Mouse (Mus musculus) lung, postnatal 25 days (tissue): ENCODE results near the gene Kdm8.
A peak's percentile ranks its signal among the peaks of the same experiment; 100 is the strongest.

Experiments
- DNase-seq: peaks from one replicate; pipeline ENCODE4 v3.0.0; 2022; ENCODE audit warnings: low spot score

The Kdm8 gene

GRCm38 (mm10) chr7:125500879-125501278 is 56.4 kb downstream of the Kdm8 start:
- DNase-seq: no peak

- peak; percentile 21 for DNase-seq
These were observed 59.1 kb downstream of the Kdm8 start for GRCm38 (mm10) chr7:125503374-125504092.

- DNase-seq: no peak
These were observed 60.1 kb downstream of the Kdm8 start for GRCm38 (mm10) chr7:125504618-125505017.

GRCm38 (mm10) chr7:125505568-125505967 is 61.1 kb downstream of the Kdm8 start:
- DNase-seq: no peak

GRCm38 (mm10) chr7:125507279-125507678 is 62.8 kb downstream of the Kdm8 start:
- no peak for DNase-seq

- no peak for DNase-seq
These were observed 67.0 kb downstream of the Kdm8 start for GRCm38 (mm10) chr7:125511432-125511831.

- DNase-seq: no peak
These were observed 67.4 kb downstream of the Kdm8 start for GRCm38 (mm10) chr7:125511852-125512251.
